Mouse (Mus musculus): Measurements from ENCODE around the gene Pmpca. TPM values are rescaled to one million over a fixed set of nuclear protein-coding genes. Genes with fewer than 3 reads are reported as not detected.

Gene Pmpca
- total RNA-seq, 1 experiment from 2014 or later, result 54.9 TPM

Other genes with a start within 250 kb of the Pmpca start
- not detected in 3 replicates for gene Lhx3, start 181.1 kb upstream of the Pmpca start, total RNA-seq (2017)
- 2.8 to 5.5 TPM (median 3.6 TPM) in 3 replicates for gene Qsox2, start 151.8 kb upstream of the Pmpca start, total RNA-seq (2017)
- not detected in 3 replicates for gene Ccdc187, start 94.8 kb upstream of the Pmpca start, total RNA-seq (2017)
- 10.2 to 26.9 TPM (median 12.7 TPM) in 3 replicates for gene Gpsm1, start 73.8 kb upstream of the Pmpca start, total RNA-seq (2017)
- 3.4 to 8.6 TPM (median 3.7 TPM) in 3 replicates for gene Dnlz, start 37.2 kb upstream of the Pmpca start, total RNA-seq (2017)
- gene Card9, start 28.4 kb upstream of the Pmpca start, total RNA-seq (2017), result 82.3 to 116 TPM (median 106 TPM) in 3 replicates
- gene Snapc4, start 8.7 kb upstream of the Pmpca start, total RNA-seq (2017), result 29.6 to 63.7 TPM (median 31.7 TPM) in 3 replicates
- gene Entr1, start within 50 bp of the Pmpca start, total RNA-seq (2017), result 83.7 to 122 TPM (median 118 TPM) in 3 replicates
- 6.1 to 17.0 TPM (median 8.7 TPM) in 3 replicates for gene Inpp5e, start 19.9 kb downstream of the Pmpca start, total RNA-seq (2017)
- 40.0 to 69.7 TPM (median 50.1 TPM) in 3 replicates for gene Sec16a, start 55.9 kb downstream of the Pmpca start, total RNA-seq (2017)
- 11.6 to 22.2 TPM (median 13.8 TPM) in 3 replicates for gene Notch1, start 127.3 kb downstream of the Pmpca start, total RNA-seq (2017)
- not detected in 3 replicates for gene Egfl7, start 190.7 kb downstream of the Pmpca start, total RNA-seq (2017)
- not detected in 3 replicates for gene Gm20532, start 197.3 kb downstream of the Pmpca start, total RNA-seq (2017)
- gene Agpat2, start 215.1 kb downstream of the Pmpca start, total RNA-seq (2017), result 24.2 to 27.3 TPM (median 25.1 TPM) in 3 replicates
- gene Fam69b, start 239.1 kb downstream of the Pmpca start, total RNA-seq (2017), result 2.1 to 4.9 TPM in 2 of 3 replicates, not detected in the other

All from monocyte, adult 5-6 weeks (primary cell).